Mouse (Mus musculus): ENCODE data around the gene Cfap126. TPM values are rescaled to one million over a fixed set of nuclear protein-coding genes. Genes with fewer than 3 reads are reported as not detected.
"Not testable (repeated sequence)": the region's sequence is repeated elsewhere in the genome, so short reads cannot be mapped to it uniquely, and the experiment has no call there.

The Cfap126 gene
- polyA plus RNA-seq, 1 experiment from 2014 or later = 2.6 TPM

DNA sequence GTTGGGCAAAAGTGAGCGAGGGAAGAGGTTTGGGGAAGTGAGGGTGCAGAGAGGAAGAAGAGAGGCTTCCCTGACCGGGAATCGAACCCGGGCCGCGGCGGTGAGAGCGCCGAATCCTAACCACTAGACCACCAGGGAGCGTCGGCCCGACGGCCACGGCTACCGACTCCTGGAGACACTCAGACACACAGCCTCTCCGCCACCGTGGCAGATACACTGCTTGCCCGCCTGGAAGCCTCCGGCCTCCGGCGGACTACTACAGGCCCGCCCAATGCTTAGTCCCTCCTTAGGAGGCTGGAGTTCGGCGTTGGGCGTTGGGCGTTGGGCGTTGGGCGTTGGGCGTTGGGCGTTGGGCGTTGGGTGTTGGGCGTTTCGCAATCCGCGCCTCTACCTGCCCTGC is 42.0 kb upstream of the Cfap126 start:
- H3K27me3 ChIP-seq (ENCODE audit: control insufficient read depth, insufficient read depth, low read length) = peaks cover 12% of the 10 kb centered on the region
- H3K9me3 ChIP-seq (ENCODE audit: control insufficient read depth, low read depth, low read length); H3K9ac ChIP-seq (replicated peaks; ENCODE audit: low read depth, low read length); H3K4me3 ChIP-seq (ENCODE audit: low read depth, low read length); H3K27ac ChIP-seq (ENCODE audit: low read length); H3K4me2 ChIP-seq (replicated peaks; ENCODE audit: low read depth, low read length); H3K36me3 ChIP-seq (ENCODE audit: control insufficient read depth, insufficient read depth, low read length); H3K4me1 ChIP-seq (ENCODE audit: control insufficient read depth, insufficient read depth, low read length): not testable (repeated sequence)
- ATAC-seq (ENCODE audit: insufficient number of reproducible peaks, insufficient read depth, low FRiP score, low read depth) = peak; percentile 60
- WGBS = no CpG with 5 or more reads among the region's 35 CpGs

DNA sequence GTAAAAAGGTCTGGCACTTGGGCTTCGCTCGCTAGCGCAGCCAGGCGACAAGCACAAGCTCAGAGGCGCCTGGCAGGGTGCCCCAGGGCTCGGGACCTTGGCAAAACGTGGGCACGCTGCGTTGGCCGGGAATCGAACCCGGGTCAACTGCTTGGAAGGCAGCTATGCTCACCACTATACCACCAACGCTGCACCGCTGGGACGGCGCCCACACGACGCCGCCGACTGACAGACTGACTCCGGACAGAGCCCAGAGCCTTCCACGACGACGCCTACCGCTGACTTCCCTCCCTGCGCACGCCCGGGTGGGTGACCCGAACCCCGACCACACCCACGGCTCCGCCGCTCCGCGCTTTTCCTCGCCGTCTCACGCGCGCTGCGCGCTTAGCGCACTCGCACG is 41.5 kb upstream of the Cfap126 start:
- not testable (repeated sequence) for H3K9ac ChIP-seq (replicated peaks; ENCODE audit: low read depth, low read length); H3K9me3 ChIP-seq (ENCODE audit: control insufficient read depth, low read depth, low read length); H3K4me2 ChIP-seq (replicated peaks; ENCODE audit: low read depth, low read length); H3K36me3 ChIP-seq (ENCODE audit: control insufficient read depth, insufficient read depth, low read length); H3K4me3 ChIP-seq (ENCODE audit: low read depth, low read length); H3K27ac ChIP-seq (ENCODE audit: low read length); H3K4me1 ChIP-seq (ENCODE audit: control insufficient read depth, insufficient read depth, low read length)
- no CpG with 5 or more reads among the region's 45 CpGs for WGBS
- peak; percentile 44; the same call in 1 of the 2 replicates for ATAC-seq (ENCODE audit: insufficient number of reproducible peaks, insufficient read depth, low FRiP score, low read depth)
- peaks cover 12% of the 10 kb centered on the region for H3K27me3 ChIP-seq (ENCODE audit: control insufficient read depth, insufficient read depth, low read length)

DNA sequence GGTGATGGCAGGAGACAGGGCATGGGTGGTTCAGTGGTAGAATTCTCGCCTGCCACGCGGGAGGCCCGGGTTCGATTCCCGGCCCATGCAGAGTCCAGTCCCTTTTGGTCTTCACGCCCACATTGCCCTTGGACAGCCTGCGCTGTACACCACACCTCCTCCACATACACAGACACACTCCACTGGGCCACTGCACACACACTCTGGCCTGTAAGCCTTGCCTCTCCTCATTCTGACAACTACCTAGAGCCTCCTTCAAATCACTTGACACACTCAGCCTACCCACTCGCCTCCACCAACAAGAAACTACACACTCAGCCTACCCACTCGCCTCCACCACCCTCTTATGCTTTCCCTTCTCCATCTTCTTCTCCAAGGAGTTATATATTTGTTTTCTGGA is 39.4 kb upstream of the Cfap126 start:
- not testable (repeated sequence) for H3K9me3 ChIP-seq (ENCODE audit: control insufficient read depth, low read depth, low read length); H3K4me2 ChIP-seq (replicated peaks; ENCODE audit: low read depth, low read length); H3K4me3 ChIP-seq (ENCODE audit: low read depth, low read length); H3K9ac ChIP-seq (replicated peaks; ENCODE audit: low read depth, low read length); H3K4me1 ChIP-seq (ENCODE audit: control insufficient read depth, insufficient read depth, low read length); H3K27ac ChIP-seq (ENCODE audit: low read length); H3K27me3 ChIP-seq (ENCODE audit: control insufficient read depth, insufficient read depth, low read length); H3K36me3 ChIP-seq (ENCODE audit: control insufficient read depth, insufficient read depth, low read length)
- WGBS = 29% methylated on average over 4 of the region's 10 CpGs
- peak; percentile 16; the same call in 1 of the 2 replicates for ATAC-seq (ENCODE audit: insufficient number of reproducible peaks, insufficient read depth, low FRiP score, low read depth)

DNA sequence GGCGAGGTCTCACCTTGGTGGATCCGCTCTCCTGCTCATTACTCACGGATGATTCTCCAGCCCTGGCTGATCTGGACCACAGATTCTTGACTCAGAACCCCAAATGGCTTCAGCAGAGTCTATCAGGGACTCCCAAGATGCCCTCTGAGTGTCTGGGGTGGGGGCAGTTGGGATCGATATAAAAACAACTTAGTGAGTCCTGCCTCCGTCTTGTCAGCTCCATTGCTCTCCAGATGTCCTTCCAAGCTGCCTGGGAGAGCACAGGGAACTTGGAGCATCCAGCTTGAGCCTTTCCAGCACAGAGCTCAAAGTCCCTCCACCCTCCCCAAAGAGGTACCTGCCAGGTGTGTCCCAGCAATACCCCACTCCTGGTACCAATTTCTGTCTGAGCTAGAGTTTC is 37.5 kb upstream of the Cfap126 start:
- H3K27ac ChIP-seq (ENCODE audit: low read length); H3K4me2 ChIP-seq (replicated peaks; ENCODE audit: low read depth, low read length); H3K27me3 ChIP-seq (ENCODE audit: control insufficient read depth, insufficient read depth, low read length); H3K9me3 ChIP-seq (ENCODE audit: control insufficient read depth, low read depth, low read length); H3K4me1 ChIP-seq (ENCODE audit: control insufficient read depth, insufficient read depth, low read length); H3K9ac ChIP-seq (replicated peaks; ENCODE audit: low read depth, low read length); H3K4me3 ChIP-seq (ENCODE audit: low read depth, low read length); H3K36me3 ChIP-seq (ENCODE audit: control insufficient read depth, insufficient read depth, low read length); ATAC-seq (ENCODE audit: insufficient number of reproducible peaks, insufficient read depth, low FRiP score, low read depth): not testable (repeated sequence)
- 42% methylated on average over 2 of the region's 5 CpGs for WGBS

DNA sequence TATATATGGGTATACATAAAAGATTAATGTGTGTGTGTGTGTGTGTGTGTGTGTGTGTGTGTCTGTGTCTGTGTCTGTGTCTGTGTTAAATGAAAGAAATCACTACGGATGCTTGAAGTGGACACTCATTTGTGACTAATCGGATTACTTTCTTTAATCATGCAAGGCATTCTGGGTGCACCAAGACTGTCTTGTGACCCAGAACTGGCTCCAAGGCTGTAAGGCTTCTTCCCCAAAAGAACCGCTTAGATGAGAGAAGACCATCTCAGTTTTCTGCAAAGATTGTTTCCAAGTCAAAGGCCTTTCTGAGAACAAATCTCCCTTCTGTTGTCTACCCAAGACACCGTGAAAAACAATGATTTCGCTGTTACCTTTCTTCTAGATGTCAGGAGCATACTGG is 36.5 kb upstream of the Cfap126 start:
- not testable (repeated sequence) for H3K27ac ChIP-seq (ENCODE audit: low read length); H3K9ac ChIP-seq (replicated peaks; ENCODE audit: low read depth, low read length); H3K9me3 ChIP-seq (ENCODE audit: control insufficient read depth, low read depth, low read length); H3K4me1 ChIP-seq (ENCODE audit: control insufficient read depth, insufficient read depth, low read length); H3K4me2 ChIP-seq (replicated peaks; ENCODE audit: low read depth, low read length); ATAC-seq (ENCODE audit: insufficient number of reproducible peaks, insufficient read depth, low FRiP score, low read depth); H3K4me3 ChIP-seq (ENCODE audit: low read depth, low read length); H3K36me3 ChIP-seq (ENCODE audit: control insufficient read depth, insufficient read depth, low read length); H3K27me3 ChIP-seq (ENCODE audit: control insufficient read depth, insufficient read depth, low read length)
- 42% methylated on average over 5 of the region's 5 CpGs for WGBS

DNA sequence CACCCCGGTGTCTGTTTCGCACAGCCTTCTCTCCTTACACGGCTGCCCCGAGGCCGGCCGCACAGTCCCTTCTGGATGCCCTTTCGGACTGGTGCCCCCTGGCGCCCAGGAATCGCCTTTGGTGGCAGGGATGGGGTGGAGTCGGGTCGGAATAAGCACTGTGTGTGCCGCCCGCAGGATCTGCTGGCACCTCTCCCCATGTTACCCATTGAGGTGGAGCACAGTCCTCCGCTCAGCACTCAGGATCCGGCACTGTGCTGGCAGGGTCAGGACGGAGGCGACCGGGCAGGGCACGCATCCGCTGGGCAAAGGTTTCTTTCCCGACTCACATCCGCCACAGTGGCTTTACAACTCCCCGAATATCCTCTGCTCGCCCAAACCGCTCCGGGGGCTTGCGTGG is 35.8 kb upstream of the Cfap126 start:
- H3K27ac ChIP-seq (ENCODE audit: low read length); H3K4me1 ChIP-seq (ENCODE audit: control insufficient read depth, insufficient read depth, low read length); H3K36me3 ChIP-seq (ENCODE audit: control insufficient read depth, insufficient read depth, low read length); H3K9me3 ChIP-seq (ENCODE audit: control insufficient read depth, low read depth, low read length); H3K4me3 ChIP-seq (ENCODE audit: low read depth, low read length); H3K27me3 ChIP-seq (ENCODE audit: control insufficient read depth, insufficient read depth, low read length); H3K9ac ChIP-seq (replicated peaks; ENCODE audit: low read depth, low read length): not testable (repeated sequence)
- 0 out of 2 replicates have a peak, but pooled peaks have one; percentile 4 for ATAC-seq (ENCODE audit: insufficient number of reproducible peaks, insufficient read depth, low FRiP score, low read depth)
- H3K4me2 ChIP-seq (replicated peaks; ENCODE audit: low read depth, low read length) = peak overlapping the region; percentile 30; the same call in 1 of the 2 replicates
- 5% methylated on average over 15 of the region's 27 CpGs for WGBS

DNA sequence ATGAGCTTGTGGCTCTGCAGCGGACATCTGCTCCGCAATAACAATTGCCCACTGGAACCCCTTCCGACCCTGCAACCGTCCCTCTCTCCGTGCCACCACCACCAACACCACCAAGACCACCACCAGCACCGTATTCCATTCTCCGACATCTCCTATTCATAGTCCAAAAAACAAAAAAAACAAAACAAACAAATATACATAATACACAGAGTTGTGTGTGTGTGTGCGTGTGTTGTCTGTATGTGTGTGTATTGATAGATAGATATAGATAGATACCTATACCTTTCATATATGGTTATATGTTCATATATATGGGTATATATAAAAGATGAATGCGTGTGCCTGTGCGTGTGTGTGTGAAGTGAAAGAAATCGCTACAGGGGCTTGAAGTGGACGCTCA is 35.3 kb upstream of the Cfap126 start:
- not testable (repeated sequence) for H3K9ac ChIP-seq (replicated peaks; ENCODE audit: low read depth, low read length); H3K4me1 ChIP-seq (ENCODE audit: control insufficient read depth, insufficient read depth, low read length); H3K27me3 ChIP-seq (ENCODE audit: control insufficient read depth, insufficient read depth, low read length); H3K27ac ChIP-seq (ENCODE audit: low read length); ATAC-seq (ENCODE audit: insufficient number of reproducible peaks, insufficient read depth, low FRiP score, low read depth); H3K9me3 ChIP-seq (ENCODE audit: control insufficient read depth, low read depth, low read length); H3K36me3 ChIP-seq (ENCODE audit: control insufficient read depth, insufficient read depth, low read length)
- 0 out of 2 replicates have a peak overlapping the region, but pooled peaks have one; percentile 6 for H3K4me3 ChIP-seq (ENCODE audit: low read depth, low read length)
- H3K4me2 ChIP-seq (replicated peaks; ENCODE audit: low read depth, low read length) = 0 out of 2 replicates have a peak overlapping the region, but pooled peaks have one; percentile 5
- WGBS = 18% methylated on average over 12 of the region's 12 CpGs

DNA sequence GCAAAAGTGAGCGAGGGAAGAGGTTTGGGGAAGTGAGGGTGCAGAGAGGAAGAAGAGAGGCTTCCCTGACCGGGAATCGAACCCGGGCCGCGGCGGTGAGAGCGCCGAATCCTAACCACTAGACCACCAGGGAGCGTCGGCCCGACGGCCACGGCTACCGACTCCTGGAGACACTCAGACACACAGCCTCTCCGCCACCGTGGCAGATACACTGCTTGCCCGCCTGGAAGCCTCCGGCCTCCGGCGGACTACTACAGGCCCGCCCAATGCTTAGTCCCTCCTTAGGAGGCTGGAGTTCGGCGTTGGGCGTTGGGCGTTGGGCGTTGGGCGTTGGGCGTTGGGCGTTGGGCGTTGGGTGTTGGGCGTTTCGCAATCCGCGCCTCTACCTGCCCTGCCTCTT is 34.4 kb upstream of the Cfap126 start:
- not testable (repeated sequence) for H3K36me3 ChIP-seq (ENCODE audit: control insufficient read depth, insufficient read depth, low read length); H3K27me3 ChIP-seq (ENCODE audit: control insufficient read depth, insufficient read depth, low read length); H3K4me2 ChIP-seq (replicated peaks; ENCODE audit: low read depth, low read length); H3K4me3 ChIP-seq (ENCODE audit: low read depth, low read length); H3K9me3 ChIP-seq (ENCODE audit: control insufficient read depth, low read depth, low read length); H3K27ac ChIP-seq (ENCODE audit: low read length); H3K9ac ChIP-seq (replicated peaks; ENCODE audit: low read depth, low read length); H3K4me1 ChIP-seq (ENCODE audit: control insufficient read depth, insufficient read depth, low read length)
- WGBS = 0% methylated on average over 1 of the region's 35 CpGs
- ATAC-seq (ENCODE audit: insufficient number of reproducible peaks, insufficient read depth, low FRiP score, low read depth) = peak; percentile 46

DNA sequence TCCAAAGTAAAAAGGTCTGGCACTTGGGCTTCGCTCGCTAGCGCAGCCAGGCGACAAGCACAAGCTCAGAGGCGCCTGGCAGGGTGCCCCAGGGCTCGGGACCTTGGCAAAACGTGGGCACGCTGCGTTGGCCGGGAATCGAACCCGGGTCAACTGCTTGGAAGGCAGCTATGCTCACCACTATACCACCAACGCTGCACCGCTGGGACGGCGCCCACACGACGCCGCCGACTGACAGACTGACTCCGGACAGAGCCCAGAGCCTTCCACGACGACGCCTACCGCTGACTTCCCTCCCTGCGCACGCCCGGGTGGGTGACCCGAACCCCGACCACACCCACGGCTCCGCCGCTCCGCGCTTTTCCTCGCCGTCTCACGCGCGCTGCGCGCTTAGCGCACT is 33.9 kb upstream of the Cfap126 start:
- H3K4me3 ChIP-seq (ENCODE audit: low read depth, low read length); H3K4me2 ChIP-seq (replicated peaks; ENCODE audit: low read depth, low read length); H3K27me3 ChIP-seq (ENCODE audit: control insufficient read depth, insufficient read depth, low read length); H3K9me3 ChIP-seq (ENCODE audit: control insufficient read depth, low read depth, low read length); H3K36me3 ChIP-seq (ENCODE audit: control insufficient read depth, insufficient read depth, low read length); H3K4me1 ChIP-seq (ENCODE audit: control insufficient read depth, insufficient read depth, low read length); H3K27ac ChIP-seq (ENCODE audit: low read length); H3K9ac ChIP-seq (replicated peaks; ENCODE audit: low read depth, low read length): not testable (repeated sequence)
- WGBS = no CpG with 5 or more reads among the region's 43 CpGs
- peak; percentile 43 for ATAC-seq (ENCODE audit: insufficient number of reproducible peaks, insufficient read depth, low FRiP score, low read depth)
